Mouse (Mus musculus): ENCODE data around the gene Kif13a.

DNA sequence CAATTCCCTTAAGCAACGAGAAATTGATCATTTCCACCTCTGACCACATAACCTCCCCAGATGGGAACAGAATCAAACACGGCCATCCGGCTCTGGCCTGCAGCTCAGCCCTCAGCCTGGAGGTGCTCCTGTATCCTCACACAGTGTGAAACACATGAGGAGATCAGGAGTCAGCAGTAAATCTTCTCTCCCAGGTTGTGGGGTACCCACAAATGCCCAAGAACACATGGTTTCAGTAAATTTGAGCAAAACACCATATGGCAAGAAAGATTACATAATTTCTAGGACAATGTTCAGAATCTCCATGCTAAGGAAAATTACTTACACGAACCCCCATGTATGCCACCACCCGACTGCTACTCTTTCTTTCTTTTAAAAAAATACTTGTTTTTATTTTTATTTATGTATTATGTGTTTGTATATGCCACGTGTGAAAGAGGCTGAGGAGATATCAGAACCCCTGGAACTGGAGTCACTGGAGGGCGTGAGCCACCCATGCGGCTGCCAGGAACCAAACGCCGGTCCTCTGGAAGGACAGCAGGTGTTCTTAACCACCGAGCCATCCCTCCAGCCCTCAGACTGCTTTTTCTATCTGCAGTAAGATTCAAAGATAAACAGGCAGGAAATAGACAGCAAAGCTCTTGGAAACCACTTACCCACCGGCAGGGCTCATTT, 85.0 kb downstream of the Kif13a start:
- no peak for TF ChIP-seq POLR2A (IDR thresholded peaks at IDR 0.05; ENCODE audit: low read depth, low read length)
- TF ChIP-seq CTCF (conservative IDR thresholded peaks at IDR 0.05; ENCODE audit: insufficient read depth, insufficient read length, low read depth, low read length): no peak
